Comparison of ENCODE assay signal across 8 mouse cellular contexts in genomic region chr7:132723906-132724305, GRCm38 (mm10).
A peak's percentile ranks its signal among the peaks of the same experiment; 100 is the strongest.
DNase-seq lines count a peak whose midpoint lies in the region; ATAC-seq and TF ChIP-seq lines count a peak whose summit lies in the region.

No protein-coding gene starts in this region.

- TF ChIP-seq POLR2A in limb, embryonic 14.5 days (IDR thresholded peaks at IDR 0.05; ENCODE audit: borderline replicate concordance, extremely low read depth, insufficient read depth, insufficient read length) = no peak

- no peak for TF ChIP-seq CTCF in kidney, postnatal 0 days (IDR thresholded peaks at IDR 0.05; ENCODE audit: low read depth)

- WGBS in limb, embryonic 14.5 days = 84% methylated on average over 11 of the region's 11 CpGs
- WGBS in limb, embryonic 10.5 days = 88% methylated on average over 11 of the region's 11 CpGs
- 70% methylated on average over 11 of the region's 11 CpGs for WGBS in kidney, postnatal 0 days

- ATAC-seq in limb, embryonic 14.5 days (ENCODE audit: low FRiP score, low read depth) = no peak
- peak; percentile 92 for ATAC-seq in kidney, postnatal 0 days (replicated peaks; ENCODE audit: low FRiP score, low read depth)

- H3K36me3 ChIP-seq in limb, embryonic 14.5 days (ENCODE audit: control insufficient read depth, insufficient read depth, low read length) = no peaks in the 10 kb centered on the region
- H3K36me3 ChIP-seq in limb, embryonic 10.5 days = peaks cover 24% of the 10 kb centered on the region
- no peaks in the 10 kb centered on the region for H3K36me3 ChIP-seq in kidney, postnatal 0 days (ENCODE audit: insufficient read depth, low read length)
- H3K36me3 ChIP-seq in megakaryocyte, embryonic 14.5 days (replicated peaks; ENCODE audit: low read length) = peaks cover 79% of the 10 kb centered on the region

- H3K9ac ChIP-seq in limb, embryonic 14.5 days (ENCODE audit: low read depth, low read length, severe bottlenecking) = no peak overlapping the region
- no peak overlapping the region for H3K9ac ChIP-seq in kidney, postnatal 0 days (ENCODE audit: low read depth, low read length)

- H3K27me3 ChIP-seq in limb, embryonic 14.5 days (ENCODE audit: control insufficient read depth, insufficient read depth, low read length) = no peaks in the 10 kb centered on the region
- no peaks in the 10 kb centered on the region for H3K27me3 ChIP-seq in limb, embryonic 10.5 days (ENCODE audit: low read depth, poor library complexity, severe bottlenecking)
- no peaks in the 10 kb centered on the region for H3K27me3 ChIP-seq in kidney, postnatal 0 days (ENCODE audit: insufficient read depth, low read length)
- H3K27me3 ChIP-seq in megakaryocyte, embryonic 14.5 days (replicated peaks) = no peaks in the 10 kb centered on the region

- H3K9me3 ChIP-seq in limb, embryonic 14.5 days (ENCODE audit: control insufficient read depth, low read length) = no peaks in the 10 kb centered on the region
- H3K9me3 ChIP-seq in limb, embryonic 10.5 days (replicated peaks) = no peaks in the 10 kb centered on the region
- no peaks in the 10 kb centered on the region for H3K9me3 ChIP-seq in kidney, postnatal 0 days (replicated peaks; ENCODE audit: low read length)
- H3K9me3 ChIP-seq in megakaryocyte, embryonic 14.5 days = no peaks in the 10 kb centered on the region

- no peak overlapping the region for H3K4me3 ChIP-seq in limb, embryonic 14.5 days (replicated peaks; ENCODE audit: low read length)
- no peak overlapping the region for H3K4me3 ChIP-seq in limb, embryonic 10.5 days
- H3K4me3 ChIP-seq in kidney, postnatal 0 days (replicated peaks; ENCODE audit: low read depth, low read length) = no peak overlapping the region
- peak overlapping the region; percentile 57 for H3K4me3 ChIP-seq in megakaryocyte, embryonic 14.5 days (replicated peaks)

- DNase-seq in limb, embryonic 14.5 days (ENCODE audit: low spot score) = peak; percentile 58
- no peak for DNase-seq in limb, embryonic 10.5 days (ENCODE audit: low spot score)
- DNase-seq in Muller cell, postnatal 12 days (ENCODE audit: inconsistent ontology term) = peak; percentile 84
- peak; percentile 98 for DNase-seq in cerebellum, adult 9-11 months
- peak; percentile 92 to 93 for DNase-seq in heart, adult 9 months (ENCODE audit: low spot score in 2 of 2)
- peak; percentile 51 for DNase-seq in kidney, postnatal 0 days (ENCODE audit: low spot score)
- no peak for DNase-seq in thymus, postnatal 14 days

- H3K27ac ChIP-seq in limb, embryonic 14.5 days (replicated peaks; ENCODE audit: low read depth, low read length) = no peak overlapping the region
- no peak overlapping the region; the same call in 1 of the 2 replicates for H3K27ac ChIP-seq in limb, embryonic 10.5 days
- peak overlapping the region; percentile 58; the same call in 1 of the 2 replicates for H3K27ac ChIP-seq in kidney, postnatal 0 days

- H3K4me1 ChIP-seq in limb, embryonic 14.5 days (ENCODE audit: control insufficient read depth, insufficient read depth, low read length) = no peaks in the 10 kb centered on the region
- H3K4me1 ChIP-seq in limb, embryonic 10.5 days = 0 out of 2 replicates have a peak, but pooled peaks cover 5% of the 10 kb centered on the region
- peaks cover 26% of the 10 kb centered on the region; the same call in 1 of the 2 replicates for H3K4me1 ChIP-seq in kidney, postnatal 0 days (replicated peaks; ENCODE audit: insufficient read depth, low read length)
- H3K4me1 ChIP-seq in megakaryocyte, embryonic 14.5 days = peaks cover 97% of the 10 kb centered on the region

- H3K4me2 ChIP-seq in limb, embryonic 14.5 days (replicated peaks; ENCODE audit: low read depth, low read length, severe bottlenecking) = no peak overlapping the region
- H3K4me2 ChIP-seq in kidney, postnatal 0 days (ENCODE audit: low read length) = no peak overlapping the region

Comparison
In these comparisons a context has a peak if more than half of its experiments do, and no peak if none do; other contexts are left out.
1. DNase-seq: peak in limb, embryonic 14.5 days (single experiment), Muller cell, postnatal 12 days (single experiment), cerebellum, adult 9-11 months (single experiment), heart, adult 9 months (2 of 2) and kidney, postnatal 0 days (single experiment); none in limb, embryonic 10.5 days (single experiment) and thymus, postnatal 14 days (single experiment).